Mouse (Mus musculus) bone marrow macrophage, adult 2 months (primary cell): Measurements from ENCODE around the gene Ccdc125. TPM values are rescaled to one million over a fixed set of nuclear protein-coding genes. Genes with fewer than 3 reads are reported as not detected.

Experiments used
- H3K27ac ChIP-seq: 2 replicates; pipeline ENCODE4 v1.5.1; 2012; ENCODE audit warnings: low read depth, low read length; ENCODE audit not compliant: insufficient read depth
- H3K4me1 ChIP-seq: 2 replicates; pipeline ENCODE4 v1.6.1; 2012; ENCODE audit warnings: low read length; ENCODE audit not compliant: control insufficient read depth, insufficient read depth
- H3K4me3 ChIP-seq: 2 replicates; pipeline ENCODE4 v1.5.1; 2012; ENCODE audit warnings: mild to moderate bottlenecking, low read length, moderate library complexity; ENCODE audit not compliant: insufficient read depth
- CTCF ChIP-seq: IDR thresholded peaks from 2 replicates; pipeline ENCODE4 v1.5.1; 2012; ENCODE audit warnings: low read depth, mild to moderate bottlenecking, low read length, moderate library complexity
- POLR2A ChIP-seq: IDR thresholded peaks from 2 replicates; pipeline ENCODE4 v1.6.1; 2012; ENCODE audit warnings: mild to moderate bottlenecking, low read depth, low read length, borderline replicate concordance
- polyA plus RNA-seq: library from polyadenylated mRNA; stranded (reverse); fragments of >200 nt; gene quantifications from 2 replicates; pipeline ENCODE4 v1.2.4, GENCODE M21; 2012; ENCODE audit not compliant: missing spikeins, insufficient read depth, insufficient read length

The Ccdc125 gene
- polyA plus RNA-seq, 1 experiment = 7.6 TPM

DNA sequence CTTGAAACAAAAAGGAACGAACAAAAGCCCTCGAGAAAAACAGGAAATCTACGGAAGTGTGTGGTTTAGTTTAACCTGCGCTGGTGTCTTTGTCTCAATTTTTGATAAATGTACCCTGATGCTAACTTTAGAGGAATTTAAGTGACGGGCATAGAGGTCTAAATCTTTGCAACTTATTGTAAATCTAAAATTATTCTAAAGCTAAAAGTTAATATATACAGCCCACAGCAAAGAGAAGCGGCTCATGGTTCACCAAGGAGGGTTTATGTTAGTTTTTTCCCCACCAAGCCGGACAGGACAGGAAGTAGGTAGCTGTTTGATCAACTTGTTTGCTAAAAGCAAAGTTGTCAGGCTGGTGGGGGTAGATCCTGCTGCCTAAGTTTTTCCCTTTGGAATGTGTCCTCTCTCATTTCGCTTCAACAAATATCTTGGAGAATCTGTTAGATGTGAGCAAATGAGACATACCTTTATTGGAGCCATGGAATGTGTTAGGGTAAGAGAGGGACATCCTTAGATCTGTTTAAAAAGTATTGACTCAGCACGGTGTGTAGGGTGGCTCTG is 744 bp downstream of the Ccdc125 start:
- Histone ChIP-seq H3K4me1 (peaks cover 2% of the 10 kb centered on the region; the same call in 1 of the 2 replicates), H3K4me3 (peak overlapping the region; percentile 78), H3K27ac (no peak overlapping the region)
- TF ChIP-seq POLR2A = no peak
- TF ChIP-seq CTCF = no peak

DNA sequence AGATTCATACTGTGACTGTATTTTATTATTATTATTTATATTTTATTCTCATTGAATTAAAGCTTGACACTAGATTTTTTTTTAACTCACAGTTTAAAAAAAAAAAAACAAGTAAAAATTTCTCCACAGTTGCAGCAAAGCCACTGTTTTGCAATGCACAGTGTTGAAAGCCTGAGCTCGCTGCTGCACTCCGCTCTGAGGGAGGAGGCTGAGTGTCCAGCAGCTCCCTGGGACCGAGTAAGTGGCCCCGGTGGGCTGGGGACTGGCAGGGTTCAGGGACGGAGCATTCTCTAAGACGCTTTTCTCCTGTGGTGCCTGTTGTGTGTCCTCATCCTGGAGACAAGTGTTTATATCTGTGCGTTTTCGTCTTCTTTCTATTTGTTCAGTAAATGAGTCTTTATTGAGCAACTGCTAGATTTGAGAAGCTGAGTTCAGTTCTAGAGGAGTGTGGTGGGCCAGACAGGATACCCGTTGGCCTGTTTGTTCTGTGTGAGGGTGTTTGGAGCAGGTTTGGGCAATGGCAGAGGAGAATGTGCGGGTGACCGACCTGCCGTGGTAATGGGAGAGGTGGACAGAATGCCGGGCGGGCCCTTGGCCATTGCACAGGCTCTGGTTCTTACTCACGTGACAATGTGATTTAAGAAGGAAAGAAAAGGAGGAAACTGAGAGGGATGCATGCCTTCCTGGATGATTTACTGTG is 6.6 kb downstream of the Ccdc125 start:
- Histone ChIP-seq H3K27ac (no peak overlapping the region), H3K4me1 (peaks cover 11% of the 10 kb centered on the region), H3K4me3 (no peak overlapping the region)
- TF ChIP-seq CTCF (no peak), POLR2A (no peak)

DNA sequence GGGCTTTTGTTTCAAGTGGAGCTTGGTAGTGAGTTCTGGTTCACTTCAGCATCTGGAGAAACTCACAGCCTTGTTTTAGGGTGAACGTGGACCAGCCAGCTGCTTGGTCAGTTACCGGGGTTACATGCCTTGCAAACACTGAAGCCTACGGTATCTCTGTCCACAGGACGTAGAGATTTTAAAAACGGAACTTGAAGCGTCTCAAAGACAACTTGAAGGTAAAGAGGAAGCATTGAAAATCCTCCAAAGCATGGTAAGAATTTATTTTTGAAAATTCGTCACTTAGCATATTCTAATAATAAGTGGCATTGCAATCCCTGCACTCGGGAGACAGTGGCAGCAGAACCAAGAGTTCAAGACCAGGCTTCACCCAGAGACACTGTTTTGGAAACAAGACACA is 12.1 kb downstream of the Ccdc125 start:
- Histone ChIP-seq H3K4me3 (no peak overlapping the region), H3K4me1 (peaks cover 16% of the 10 kb centered on the region), H3K27ac (peak overlapping the region; percentile 14; the same call in 1 of the 2 replicates)
- no peak for TF ChIP-seq POLR2A
- TF ChIP-seq CTCF = no peak

DNA sequence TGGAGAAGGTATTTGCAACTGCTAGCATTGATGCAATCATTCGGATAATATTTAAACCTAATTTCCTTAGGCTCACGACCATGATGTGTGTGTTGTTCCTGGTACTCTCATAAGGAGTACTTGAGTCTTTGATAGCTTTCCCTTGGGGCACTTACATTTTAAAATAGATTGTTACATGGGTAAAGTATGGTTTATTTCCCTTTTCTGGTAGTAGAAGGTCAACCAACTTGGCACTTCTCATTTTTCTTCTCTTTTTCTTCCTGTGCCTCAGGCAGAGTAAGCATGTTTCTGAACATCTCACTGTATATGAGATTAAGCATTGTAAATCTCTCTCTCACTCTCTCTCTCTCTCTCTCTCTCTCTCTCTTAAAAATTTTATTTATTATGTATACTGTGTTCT is 13.3 kb downstream of the Ccdc125 start:
- Histone ChIP-seq H3K27ac (peak overlapping the region; percentile 75), H3K4me1 (peaks cover 10% of the 10 kb centered on the region; the same call in 1 of the 2 replicates), H3K4me3 (no peak overlapping the region)
- no peak for TF ChIP-seq POLR2A
- no peak for TF ChIP-seq CTCF

DNA sequence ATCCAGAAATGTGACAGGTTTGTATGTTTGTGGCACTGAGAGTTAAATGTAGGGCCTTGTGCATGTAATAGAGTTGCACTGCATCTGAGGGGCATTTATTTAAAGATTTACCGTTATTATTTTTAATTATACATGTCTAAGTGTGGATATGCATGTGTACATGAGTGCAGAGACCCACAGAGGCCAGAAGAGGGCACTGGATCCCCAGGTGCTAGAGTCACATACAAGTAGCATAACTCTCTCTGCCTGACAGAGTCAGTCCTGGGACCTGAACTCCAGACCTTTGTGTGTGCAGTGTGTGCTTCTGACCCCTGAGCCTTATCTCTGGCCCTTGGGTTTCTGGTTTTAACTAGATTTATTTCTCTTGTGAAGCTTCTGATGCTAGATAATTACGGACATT is 14.8 kb downstream of the Ccdc125 start:
- Histone ChIP-seq H3K27ac (no peak overlapping the region), H3K4me3 (no peak overlapping the region), H3K4me1 (peaks cover 10% of the 10 kb centered on the region; the same call in 1 of the 2 replicates)
- TF ChIP-seq POLR2A (no peak), CTCF (peak; percentile 36; the same call in 1 of the 2 replicates)

DNA sequence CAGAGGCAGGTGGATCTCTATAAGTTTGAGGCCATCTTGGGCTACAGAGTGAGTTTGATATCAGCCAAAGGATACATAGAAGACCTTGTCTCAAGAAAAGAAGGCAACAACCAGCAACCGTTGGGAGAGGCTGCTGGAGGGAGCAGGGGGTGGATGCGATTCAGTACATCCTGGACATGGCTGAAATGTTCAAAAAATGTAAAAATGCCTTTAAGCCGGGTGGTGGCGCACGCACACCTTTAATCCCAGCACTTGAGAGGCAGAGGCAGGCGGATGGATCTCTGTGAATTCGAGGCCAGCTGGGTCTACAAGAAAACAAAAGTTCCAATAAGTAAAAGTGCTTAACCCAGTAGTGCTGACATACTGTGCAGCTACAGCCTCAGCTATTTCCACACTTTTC is 18.0 kb downstream of the Ccdc125 start:
- no peak for TF ChIP-seq POLR2A
- no peak for TF ChIP-seq CTCF
- H3K4me1 ChIP-seq = peaks cover 5% of the 10 kb centered on the region; the same call in 1 of the 2 replicates

DNA sequence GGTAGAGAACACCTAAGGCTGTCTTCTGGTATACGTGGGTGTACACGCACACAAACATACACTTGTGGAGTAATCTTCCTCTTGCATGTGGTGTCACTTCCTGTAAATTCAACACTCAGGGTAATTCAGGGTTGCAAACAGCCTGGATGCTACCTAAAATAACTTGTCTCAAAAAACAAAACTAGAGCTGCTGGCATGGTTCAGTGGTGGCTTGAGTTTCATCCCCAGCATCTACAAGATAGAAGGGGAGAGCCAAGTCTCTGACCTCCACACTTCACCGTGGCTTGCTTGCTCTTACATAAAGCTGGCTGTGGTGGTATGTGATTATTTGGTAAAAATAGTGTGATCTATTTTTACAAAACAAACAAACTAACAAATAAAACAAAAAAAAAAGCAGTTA is 28.0 kb downstream of the Ccdc125 start:
- Histone ChIP-seq H3K4me3 (no peak overlapping the region), H3K4me1 (peaks cover 9% of the 10 kb centered on the region), H3K27ac (peak overlapping the region; percentile 36; the same call in 1 of the 2 replicates)
- TF ChIP-seq CTCF (no peak), POLR2A (no peak)

More for the DNA sequence above, 18.0 kb downstream of the Ccdc125 start:
- H3K4me3 ChIP-seq = no peak overlapping the region
- no peak overlapping the region for H3K27ac ChIP-seq

DNA sequence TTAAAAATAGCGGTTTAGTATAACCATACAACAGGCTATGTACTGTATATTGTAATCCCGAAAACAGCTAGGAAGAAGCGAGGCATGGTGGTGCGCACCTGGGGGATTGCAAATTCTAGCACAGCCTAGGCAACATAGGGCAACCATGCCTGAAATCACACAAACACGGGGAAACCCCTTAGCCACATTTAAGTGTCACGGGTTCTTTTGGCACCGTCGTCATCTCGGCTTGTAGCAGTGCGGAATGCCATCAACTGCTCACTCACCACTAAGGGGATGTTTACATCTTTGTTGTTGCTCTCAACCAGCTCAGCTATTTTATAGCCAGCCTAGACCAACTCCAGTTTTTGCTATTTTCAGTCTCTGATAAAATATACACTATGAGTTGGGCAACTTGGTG is 29.3 kb downstream of the Ccdc125 start:
- no peak for TF ChIP-seq POLR2A
- TF ChIP-seq CTCF = no peak
- no peak overlapping the region for H3K4me3 ChIP-seq
- H3K27ac ChIP-seq = no peak overlapping the region
- H3K4me1 ChIP-seq = peaks cover 9% of the 10 kb centered on the region

DNA sequence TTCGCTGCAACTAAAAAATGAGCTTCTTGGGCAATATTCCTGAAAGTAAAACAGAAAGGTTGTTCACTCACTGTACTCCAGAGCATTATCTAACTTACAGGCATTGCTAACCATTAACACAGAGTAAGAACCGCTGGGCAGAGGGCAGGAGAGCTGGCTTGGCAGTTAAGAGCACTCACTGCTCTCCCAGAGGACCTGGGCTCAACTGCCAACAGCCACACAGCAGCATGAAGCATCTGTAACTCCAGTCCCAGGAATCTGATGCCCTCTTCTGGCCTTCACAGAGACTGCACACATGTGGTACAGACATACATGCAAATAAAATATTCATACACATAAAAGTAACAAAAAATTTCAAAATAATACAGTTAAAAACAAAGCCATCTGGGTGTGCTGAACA is 34.0 kb downstream of the Ccdc125 start:
- no peak overlapping the region for H3K27ac ChIP-seq
- TF ChIP-seq CTCF (0 out of 2 replicates have a peak, but pooled peaks have one; percentile 17), POLR2A (no peak)
- H3K4me1 ChIP-seq = no peaks in the 10 kb centered on the region
- no peak overlapping the region for H3K4me3 ChIP-seq

DNA sequence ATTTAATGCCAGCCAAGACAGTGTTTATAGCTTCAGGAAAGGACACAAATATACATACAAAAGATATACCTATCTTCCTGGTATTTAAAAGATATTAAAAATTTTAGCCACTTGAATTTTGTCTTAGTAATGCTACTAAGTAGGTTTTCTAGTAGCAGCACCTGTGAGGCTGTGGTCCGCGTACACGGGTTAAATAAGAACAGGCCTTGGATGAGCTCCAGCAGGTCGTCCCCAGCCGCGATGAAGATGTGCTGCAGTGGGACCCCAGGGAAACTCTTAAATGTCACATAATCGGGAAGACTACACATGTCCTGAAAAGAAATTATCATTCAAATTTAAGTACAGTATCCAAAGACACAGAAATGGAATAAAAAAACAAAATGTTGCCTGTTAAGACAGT is 36.7 kb downstream of the Ccdc125 start:
- no peaks in the 10 kb centered on the region for H3K4me1 ChIP-seq
- no peak overlapping the region for H3K4me3 ChIP-seq
- TF ChIP-seq CTCF (no peak), POLR2A (no peak)
- no peak overlapping the region for H3K27ac ChIP-seq
